Mouse (Mus musculus) brain, embryonic 14.5 days (tissue): Measurements from ENCODE around the gene Actl6a. TPM values are rescaled to one million over a fixed set of nuclear protein-coding genes. Genes with fewer than 3 reads are reported as not detected.
"Not testable (repeated sequence)": the region's sequence is repeated elsewhere in the genome, so short reads cannot be mapped to it uniquely, and the experiment has no call there.

Source experiments
- DNase-seq: peaks from one replicate; pipeline ENCODE4 v3.0.0-alpha.2; 2011; ENCODE audit warnings: low read depth
- CTCF ChIP-seq: fragments of 200-500 bp; IDR thresholded peaks from 2 replicates; pipeline ENCODE4 v1.5.1; 2012; ENCODE audit warnings: inconsistent platforms, mild to moderate bottlenecking, moderate library complexity, borderline replicate concordance; ENCODE audit not compliant: insufficient read depth, insufficient read length; ENCODE audit errors: extremely low read depth
- POLR2A ChIP-seq: fragments of 200-500 bp; IDR thresholded peaks from 2 replicates; pipeline ENCODE4 v1.6.1; 2012; ENCODE audit warnings: mild to moderate bottlenecking, inconsistent platforms, borderline replicate concordance; ENCODE audit not compliant: poor library complexity, insufficient read depth, insufficient read length, severe bottlenecking; ENCODE audit errors: extremely low read depth
- polyA plus RNA-seq: library from polyadenylated mRNA; depleted of rRNA; stranded (reverse); fragments of >200 nt; gene quantifications from 2 replicates; pipeline ENCODE4 v1.2.3, GENCODE M21; 2012; rRNA removed

The Actl6a gene
- 51.8 and 61.7 TPM in 2 replicates for polyA plus RNA-seq

GRCm38 (mm10) chr3:32705647-32706348, at the start of gene Actl6a:
Gene Actl6a, plus strand, starts transcription at chr3:32706298.
- not testable (repeated sequence) for DNase-seq

- no peak for DNase-seq
- TF ChIP-seq CTCF (no peak), POLR2A (no peak)
Observed at GRCm38 (mm10) chr3:32656398-32656994, 49.6 kb upstream of the Actl6a start.

- no peak for TF ChIP-seq POLR2A
- TF ChIP-seq CTCF: no peak
- no peak for DNase-seq
Observed at GRCm38 (mm10) chr3:32658401-32658800, 47.7 kb upstream of the Actl6a start.

- no peak for TF ChIP-seq CTCF
- TF ChIP-seq POLR2A: no peak
- DNase-seq: no peak
Observed at GRCm38 (mm10) chr3:32658821-32659220, 47.3 kb upstream of the Actl6a start.

- no peak for DNase-seq
- TF ChIP-seq CTCF: no peak
- TF ChIP-seq POLR2A: no peak
Observed at GRCm38 (mm10) chr3:32659506-32659905, 46.6 kb upstream of the Actl6a start.

GRCm38 (mm10) chr3:32660276-32660675, 45.8 kb upstream of the Actl6a start:
- DNase-seq: no peak
- TF ChIP-seq CTCF (no peak), POLR2A (no peak)

GRCm38 (mm10) chr3:32660831-32661555, 45.1 kb upstream of the Actl6a start:
- no peak for DNase-seq
- no peak for TF ChIP-seq POLR2A
- TF ChIP-seq CTCF: no peak

GRCm38 (mm10) chr3:32661556-32661930, 44.6 kb upstream of the Actl6a start:
- DNase-seq: no peak
- TF ChIP-seq POLR2A (no peak), CTCF (no peak)

- DNase-seq: no peak
- TF ChIP-seq CTCF (no peak), POLR2A (no peak)
Observed at GRCm38 (mm10) chr3:32668256-32668959, 37.7 kb upstream of the Actl6a start.

GRCm38 (mm10) chr3:32669211-32669610, 36.9 kb upstream of the Actl6a start:
- TF ChIP-seq POLR2A (no peak), CTCF (no peak)
- peak; percentile 59 for DNase-seq

- no peak for DNase-seq
- TF ChIP-seq POLR2A (no peak), CTCF (no peak)
Observed at GRCm38 (mm10) chr3:32670196-32670595, 35.9 kb upstream of the Actl6a start.

GRCm38 (mm10) chr3:32673151-32673550, 32.9 kb upstream of the Actl6a start:
- TF ChIP-seq CTCF (no peak), POLR2A (no peak)
- no peak for DNase-seq

GRCm38 (mm10) chr3:32676393-32676792, 29.7 kb upstream of the Actl6a start:
- no peak for DNase-seq
- TF ChIP-seq POLR2A: no peak
- no peak for TF ChIP-seq CTCF
